Mouse (Mus musculus) left cerebral cortex, postnatal 14 days (tissue): ENCODE data around the gene Bdnf. TPM values are rescaled to one million over a fixed set of nuclear protein-coding genes. Genes with fewer than 3 reads are reported as not detected.
A peak's percentile ranks its signal among the peaks of the same experiment; 100 is the strongest.

Experiments used
- DNase-seq, 2 experiments: peaks; one replicate each; pipeline ENCODE4 v3.0.0; 2021 to 2022; ENCODE audit warnings: low spot score in 2 of 2, mixed read lengths in 1 of 2
- intact Hi-C: fragments of 180-260 bp; cut with DNase I; formaldehyde crosslinking; loops from one replicate; pipeline ENCODE4 v1.15.1; 2025
- total RNA-seq, 2 experiments: library from RNA; stranded (reverse); gene quantifications; 2 replicates each; pipeline ENCODE4 v1.2.3; 2021

Gene Bdnf
- total RNA-seq, 2 experiments from 2014 or later: 15.0 to 18.5 TPM

GRCm38 (mm10) chr2:109694838-109695225 lies 20.3 kb downstream of the Bdnf start:
- intact Hi-C loops: loop anchor here (2.0 to 10.0 kb wide), 5 partner anchors 170 to 1728 kb away; no protein-coding TSS in a partner anchor
- DNase-seq: peak; percentile 83 to 85

GRCm38 (mm10) chr2:109697151-109697550 lies 22.7 kb downstream of the Bdnf start:
- intact Hi-C loops: loop anchor here (10.0 kb wide), 1 partner anchor 168 kb away; no protein-coding TSS in a partner anchor
- DNase-seq: no peak

GRCm38 (mm10) chr2:109700291-109700690 lies 25.8 kb downstream of the Bdnf start:
- intact Hi-C loops: no loop called here
- no peak for DNase-seq

GRCm38 (mm10) chr2:109703588-109703987 lies 29.1 kb downstream of the Bdnf start:
- no peak for DNase-seq
- intact Hi-C loops: no loop called here

- no peak for DNase-seq
- intact Hi-C loops: no loop called here
Measured at GRCm38 (mm10) chr2:109704053-109704452, 29.6 kb downstream of the Bdnf start.

- intact Hi-C loops: no loop called here
- DNase-seq: no peak
Measured at GRCm38 (mm10) chr2:109706524-109706923, 32.0 kb downstream of the Bdnf start.

GRCm38 (mm10) chr2:109709346-109709745 lies 34.8 kb downstream of the Bdnf start:
- DNase-seq: no peak
- intact Hi-C loops: no loop called here

- peak in 1 of 2 experiments; percentile 13 for DNase-seq
- intact Hi-C loops: no loop called here
Measured at GRCm38 (mm10) chr2:109711049-109711448, 36.5 kb downstream of the Bdnf start.

- no peak for DNase-seq
- intact Hi-C loops: no loop called here
Measured at GRCm38 (mm10) chr2:109725261-109725660, 50.8 kb downstream of the Bdnf start.

GRCm38 (mm10) chr2:109725831-109726230 lies 51.3 kb downstream of the Bdnf start:
- DNase-seq: no peak
- intact Hi-C loops: no loop called here

GRCm38 (mm10) chr2:109729221-109729620 lies 54.7 kb downstream of the Bdnf start:
- intact Hi-C loops: no loop called here
- DNase-seq: no peak

GRCm38 (mm10) chr2:109733201-109734039 lies 58.9 kb downstream of the Bdnf start:
- intact Hi-C loops: no loop called here
- no peak for DNase-seq

- no peak for DNase-seq
- intact Hi-C loops: no loop called here
Measured at GRCm38 (mm10) chr2:109734228-109734627, 59.7 kb downstream of the Bdnf start.

- intact Hi-C loops: no loop called here
- DNase-seq: no peak
Measured at GRCm38 (mm10) chr2:109734666-109735065, 60.2 kb downstream of the Bdnf start.

- intact Hi-C loops: no loop called here
- DNase-seq: no peak
Measured at GRCm38 (mm10) chr2:109735347-109735746, 60.8 kb downstream of the Bdnf start.

- DNase-seq: no peak
- intact Hi-C loops: no loop called here
Measured at GRCm38 (mm10) chr2:109736306-109736705, 61.8 kb downstream of the Bdnf start.

GRCm38 (mm10) chr2:109738331-109738730 lies 63.8 kb downstream of the Bdnf start:
- intact Hi-C loops: no loop called here
- DNase-seq: no peak

GRCm38 (mm10) chr2:109743208-109743960 lies 68.9 kb downstream of the Bdnf start:
- intact Hi-C loops: no loop called here
- no peak for DNase-seq

GRCm38 (mm10) chr2:109746223-109746622 lies 71.7 kb downstream of the Bdnf start:
- no peak for DNase-seq
- intact Hi-C loops: no loop called here

- intact Hi-C loops: no loop called here
- DNase-seq: no peak
Measured at GRCm38 (mm10) chr2:109748412-109748811, 73.9 kb downstream of the Bdnf start.

GRCm38 (mm10) chr2:109748815-109749214 lies 74.3 kb downstream of the Bdnf start:
- intact Hi-C loops: no loop called here
- no peak for DNase-seq
